Mouse (Mus musculus) layer of hippocampus, adult 9-11 months (tissue): ENCODE data around the gene Tas2r126.
"Not testable (repeated sequence)": the region's sequence is repeated elsewhere in the genome, so short reads cannot be mapped to it uniquely, and the experiment has no call there.

Source experiments
- DNase-seq: peaks from one replicate; pipeline ENCODE4 v3.0.0; 2022

The Tas2r126 gene

DNA sequence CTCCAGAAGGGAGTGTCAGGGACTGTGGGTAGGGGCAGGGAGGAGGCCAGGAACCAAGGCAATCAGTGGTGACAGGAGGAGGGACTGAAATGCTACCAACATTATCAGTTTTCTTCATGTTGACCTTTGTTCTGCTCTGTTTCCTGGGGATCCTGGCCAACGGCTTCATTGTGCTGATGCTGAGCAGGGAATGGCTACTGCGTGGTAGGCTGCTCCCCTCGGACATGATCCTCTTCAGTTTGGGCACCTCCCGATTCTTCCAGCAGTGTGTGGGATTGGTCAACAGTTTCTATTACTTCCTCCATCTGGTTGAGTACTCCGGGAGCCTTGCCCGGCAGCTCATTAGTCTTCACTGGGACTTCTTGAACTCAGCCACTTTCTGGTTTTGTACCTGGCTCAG is at the start of gene Tas2r126:
TSS of gene Tas2r126 (plus strand) at position 90 of the 400 bp plus-strand sequence.
- DNase-seq = no peak

DNA sequence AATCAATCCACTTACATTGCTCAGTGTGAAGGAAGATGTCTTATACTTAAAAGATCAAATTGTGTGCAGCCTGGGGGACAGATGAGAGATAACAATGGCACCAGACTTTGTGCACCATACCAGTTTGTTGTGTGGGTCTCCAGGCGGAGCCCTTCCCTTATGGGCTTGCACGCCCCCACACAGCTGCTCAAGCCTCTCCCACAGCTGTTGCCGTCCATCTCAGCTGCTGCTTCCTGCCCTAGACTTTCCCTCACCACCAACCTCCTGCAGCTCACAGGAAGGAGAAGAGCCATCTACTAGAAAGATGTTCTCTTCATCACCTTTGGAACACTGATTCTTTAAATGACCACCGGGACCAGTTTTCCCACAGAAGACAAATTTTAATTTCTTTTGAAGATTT is 48.7 kb upstream of the Tas2r126 start:
- no peak for DNase-seq

DNA sequence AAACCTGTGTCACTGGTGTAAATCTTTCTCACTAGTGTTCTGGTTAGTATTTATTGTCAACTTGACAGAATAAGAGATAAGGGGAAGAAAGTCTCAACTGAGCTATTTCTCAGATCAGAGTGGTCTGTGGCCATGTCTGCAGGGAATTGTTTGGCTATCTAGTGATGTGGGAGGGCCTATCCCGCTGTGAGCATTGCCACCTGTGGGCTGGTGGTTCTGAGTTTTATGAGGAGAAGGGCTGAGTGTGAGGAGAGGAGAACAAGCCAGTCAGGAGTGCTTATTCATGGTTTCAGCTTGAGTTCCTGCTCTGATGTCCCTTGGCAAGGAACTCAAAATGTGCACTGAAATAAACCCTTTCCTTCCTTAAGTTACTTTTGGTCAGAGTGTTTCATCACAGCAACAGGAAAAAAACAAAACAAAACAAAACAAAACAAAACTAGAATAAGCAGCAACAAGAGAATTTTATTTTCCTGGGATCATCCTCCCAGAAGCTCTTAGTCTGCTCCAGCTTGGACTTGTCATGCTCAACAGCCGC is 42.5 kb upstream of the Tas2r126 start:
- no peak for DNase-seq

DNA sequence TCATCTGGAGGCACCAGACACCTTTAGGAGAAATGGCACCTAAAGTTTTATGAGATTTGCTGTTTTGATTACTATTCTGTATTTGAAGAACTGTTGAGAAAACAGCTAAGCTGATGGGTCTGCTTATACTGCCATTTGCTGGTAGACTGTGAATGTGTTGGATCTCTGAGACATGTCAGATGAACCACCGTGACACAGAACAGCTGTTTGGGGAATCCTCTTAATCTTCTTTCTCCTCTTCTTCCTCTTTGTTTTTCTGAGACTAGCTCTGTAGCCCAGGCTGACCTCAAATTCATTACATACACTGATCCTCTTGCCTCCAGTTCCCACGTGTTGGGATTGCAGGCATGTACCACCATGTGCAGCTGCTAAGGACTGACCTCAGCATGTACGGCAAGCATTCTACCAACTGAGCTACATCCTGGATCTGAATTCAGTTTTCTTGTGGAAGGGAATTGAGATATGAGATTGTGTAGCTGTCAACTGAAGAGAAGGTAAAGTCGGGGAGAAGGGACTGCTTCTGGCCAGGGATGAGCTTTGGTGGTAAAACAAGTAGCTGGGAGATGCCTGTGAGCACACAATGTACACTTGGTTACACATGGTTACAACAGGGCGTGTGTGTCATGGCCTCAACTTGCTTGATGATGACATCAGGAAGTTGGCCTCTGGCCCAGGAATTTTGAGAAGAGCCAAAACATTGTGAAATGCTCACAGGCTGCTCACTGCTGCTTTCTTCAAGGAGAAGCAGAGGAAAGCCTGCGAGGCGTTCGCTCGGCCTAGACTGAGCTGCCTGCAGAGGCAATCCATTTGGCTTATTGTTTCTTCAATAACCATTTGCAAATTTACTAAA is 38.1 kb upstream of the Tas2r126 start:
- peak; percentile 63 for DNase-seq

DNA sequence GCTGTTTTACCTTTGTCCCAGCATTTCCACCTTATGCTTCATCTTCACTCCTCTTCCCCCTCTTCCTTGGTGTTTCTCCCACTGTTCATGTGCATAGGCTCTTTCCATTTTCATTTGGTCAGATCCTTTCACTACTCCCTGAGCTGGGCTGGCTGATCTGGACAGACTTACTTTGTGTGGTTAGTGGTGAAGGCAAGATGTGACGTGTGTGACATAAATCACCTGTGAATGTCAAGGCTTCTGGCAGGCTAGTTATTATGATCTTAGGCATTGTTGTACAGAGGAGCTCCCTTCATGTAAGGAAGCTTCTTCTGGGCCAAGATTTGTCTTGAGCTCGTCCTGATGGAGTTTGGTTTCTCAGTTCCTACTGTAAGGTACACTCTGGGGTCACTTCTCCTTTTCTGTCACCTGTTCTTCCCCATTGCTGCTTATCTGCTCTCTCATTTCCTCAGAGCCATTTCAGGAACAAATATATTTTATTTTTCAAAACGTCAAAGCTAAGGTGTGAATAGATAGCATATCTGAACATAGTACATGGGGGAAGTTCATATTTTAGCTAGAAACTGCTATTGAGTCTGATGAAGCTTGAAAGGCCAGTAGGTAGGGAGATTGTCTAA is 37.2 kb upstream of the Tas2r126 start:
- no peak for DNase-seq

DNA sequence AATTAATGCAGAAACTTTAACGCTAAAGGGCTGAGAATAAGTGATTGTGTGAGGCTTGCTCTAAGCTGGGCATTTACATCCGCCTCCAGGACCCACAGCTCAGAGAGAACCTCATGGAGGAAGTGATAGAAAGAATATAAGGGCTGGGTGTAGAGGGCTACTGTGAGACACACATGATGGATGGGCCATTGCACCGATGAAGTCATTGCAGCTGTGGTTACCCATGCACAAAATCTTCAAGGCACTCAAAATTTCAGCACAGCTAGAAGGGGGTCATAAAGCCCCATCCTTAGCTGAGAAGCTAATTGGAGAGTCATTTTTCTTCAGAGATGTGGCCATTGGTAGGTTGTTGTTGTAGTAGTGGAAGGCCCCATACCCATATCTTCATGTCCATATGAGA is 36.0 kb upstream of the Tas2r126 start:
- no peak for DNase-seq

DNA sequence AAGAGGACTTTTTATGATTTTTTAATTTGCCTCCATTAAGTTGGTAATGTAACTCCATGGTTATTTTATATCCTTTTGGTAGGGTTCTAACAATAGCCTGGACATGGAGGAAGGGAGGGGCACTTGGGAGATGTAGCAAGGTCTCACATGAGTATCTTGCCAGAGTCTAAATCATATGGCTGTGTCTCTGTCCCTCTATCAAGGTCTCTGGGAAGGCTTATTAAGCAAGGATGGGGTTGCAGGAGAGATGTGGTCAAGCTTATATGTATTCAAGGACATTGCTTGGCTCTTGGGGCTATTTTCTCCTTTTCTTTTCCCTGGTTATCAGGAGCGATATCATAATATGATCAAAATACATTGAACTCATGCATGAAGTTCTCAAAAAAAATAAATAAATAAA is 35.3 kb upstream of the Tas2r126 start:
- DNase-seq = no peak

DNA sequence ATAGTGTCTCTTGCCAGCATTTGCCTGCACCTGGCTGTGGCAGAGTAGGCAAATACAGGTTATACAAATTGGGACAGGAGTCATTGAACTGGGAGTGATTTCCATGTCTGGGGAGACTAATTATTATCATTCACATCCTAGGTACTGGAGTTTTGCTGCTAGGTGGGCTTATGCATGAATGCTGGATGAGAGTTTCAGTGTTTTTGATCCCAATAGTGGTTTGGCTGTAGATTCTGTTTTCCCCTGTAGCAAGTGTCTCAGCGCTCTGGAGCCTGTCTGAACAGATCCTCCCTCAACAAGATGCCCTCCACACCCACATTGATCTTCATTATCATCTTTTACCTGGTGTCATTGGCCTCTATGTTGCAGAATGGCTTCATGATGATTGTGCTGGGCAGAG is 34.4 kb upstream of the Tas2r126 start, which contains the start of gene Tas2r143:
TSS of gene Tas2r143 (plus strand) at position 301 of the 400 bp plus-strand sequence.
- no peak for DNase-seq

DNA sequence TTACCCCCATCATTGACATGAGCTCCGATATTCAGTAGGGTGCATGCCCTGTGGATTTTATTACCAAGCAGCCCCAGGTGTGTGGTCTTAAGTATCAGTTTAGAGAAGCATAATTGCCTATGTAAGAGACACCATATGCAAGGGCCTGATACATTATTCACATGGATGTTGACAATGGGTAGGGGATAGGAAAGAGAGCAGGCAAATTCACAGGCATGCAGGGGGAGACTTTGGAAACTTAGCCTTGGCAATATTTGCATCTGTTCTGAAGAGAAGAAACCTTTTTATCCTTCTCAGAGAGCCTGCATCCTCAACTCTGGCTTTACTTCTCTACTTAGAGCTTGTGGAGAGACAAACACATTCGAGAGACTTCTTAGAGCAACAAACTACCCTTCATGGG is 29.2 kb upstream of the Tas2r126 start, which contains the start of gene Tas2r135:
TSS of gene Tas2r135 (plus strand) at position 301 of the 400 bp plus-strand sequence.
- no peak for DNase-seq

DNA sequence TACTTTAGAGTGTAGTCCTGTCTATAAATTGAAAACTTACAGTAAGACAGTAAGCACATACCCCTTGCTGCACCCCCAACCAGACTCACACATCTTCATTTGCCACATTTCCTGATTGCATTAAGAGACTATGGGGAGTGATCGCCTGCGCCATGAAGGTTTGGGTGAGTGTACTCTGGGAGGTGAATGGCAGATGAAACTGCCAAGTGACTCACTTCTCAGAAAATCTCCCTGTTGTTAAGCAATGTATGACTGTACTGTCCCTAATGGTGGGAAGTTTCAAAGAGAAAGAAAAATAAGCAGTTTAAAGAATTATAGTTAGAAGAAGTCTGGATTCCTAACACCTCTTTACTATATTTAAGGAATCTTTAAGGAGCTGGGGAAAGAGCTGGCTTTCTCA is 14.9 kb upstream of the Tas2r126 start:
- no peak for DNase-seq

DNA sequence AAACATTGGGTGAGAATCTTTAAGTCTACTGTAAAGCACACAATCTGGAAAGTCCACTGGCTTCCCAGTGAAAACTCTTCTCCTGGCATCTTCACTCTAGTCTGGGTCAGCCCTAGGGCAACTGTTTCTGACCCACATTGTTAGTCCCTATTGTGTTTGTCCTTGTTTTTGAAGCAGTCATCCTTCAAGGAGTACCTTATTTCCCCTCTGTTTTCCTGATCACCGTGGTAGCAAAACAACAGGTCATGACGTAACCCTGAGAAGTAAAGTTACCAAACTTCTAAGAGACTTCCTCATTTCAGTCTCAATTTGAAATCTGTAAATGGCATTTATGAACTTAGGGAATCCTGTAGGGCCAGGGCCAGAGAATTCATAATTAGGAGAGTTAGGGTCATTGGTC is 12.9 kb upstream of the Tas2r126 start:
- no peak for DNase-seq

DNA sequence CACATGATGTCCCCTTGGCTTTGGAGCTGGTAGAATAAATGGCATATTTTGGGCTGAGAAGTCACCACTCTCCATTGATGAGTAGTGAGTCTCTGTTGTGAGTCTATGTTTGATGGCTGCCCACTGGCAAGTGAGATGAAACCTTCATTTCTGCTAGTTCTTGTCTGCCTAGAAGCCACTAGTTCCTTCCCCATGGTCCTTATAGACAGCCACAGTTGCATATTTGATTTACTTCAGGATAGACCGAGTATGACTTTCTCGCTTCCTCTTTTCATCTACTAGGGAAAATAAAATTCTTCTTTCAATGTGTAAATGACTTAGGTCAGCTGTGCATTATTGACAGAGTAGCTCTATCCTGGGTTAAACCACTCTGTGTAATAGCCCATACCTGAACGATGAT is 9.9 kb upstream of the Tas2r126 start:
- DNase-seq = no peak

DNA sequence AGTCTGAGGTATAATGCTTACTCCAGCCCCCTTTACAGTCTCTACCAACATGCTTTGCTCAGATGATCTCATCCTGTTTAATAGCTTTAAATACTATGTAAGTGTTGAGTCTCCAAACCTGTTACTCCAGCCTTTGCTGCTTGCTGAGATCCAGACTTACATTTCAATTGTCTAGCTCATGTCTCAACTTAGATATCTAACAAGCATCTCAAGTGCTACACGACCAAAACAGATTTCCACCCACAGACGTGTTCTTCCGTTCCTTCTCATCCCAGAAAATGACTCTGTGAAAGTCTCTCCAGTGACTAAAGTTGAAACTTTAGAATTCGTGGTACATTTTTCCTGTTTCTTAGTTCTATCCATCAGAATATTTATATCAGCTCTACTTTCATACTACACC is 8.0 kb upstream of the Tas2r126 start:
- DNase-seq = no peak

DNA sequence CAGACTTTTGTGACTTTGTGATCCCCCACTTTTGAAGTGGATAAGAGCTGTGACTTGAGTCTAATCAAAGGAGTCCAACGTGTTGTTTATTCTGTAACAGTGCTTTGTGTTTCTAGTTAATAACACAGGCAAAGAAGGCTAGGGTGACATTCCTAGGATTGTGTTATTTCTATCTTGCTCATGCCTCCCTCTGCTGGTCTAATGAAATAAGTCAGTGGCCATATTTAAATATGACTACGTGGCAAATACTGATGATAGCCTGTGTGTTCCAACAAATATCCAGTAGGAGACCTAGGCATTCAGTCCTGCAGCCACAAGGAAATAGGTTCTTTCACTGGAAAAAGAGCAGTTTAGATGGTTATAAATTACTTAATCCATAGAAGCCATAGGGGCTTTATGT is 781 bp upstream of the Tas2r126 start:
- no peak for DNase-seq

DNA sequence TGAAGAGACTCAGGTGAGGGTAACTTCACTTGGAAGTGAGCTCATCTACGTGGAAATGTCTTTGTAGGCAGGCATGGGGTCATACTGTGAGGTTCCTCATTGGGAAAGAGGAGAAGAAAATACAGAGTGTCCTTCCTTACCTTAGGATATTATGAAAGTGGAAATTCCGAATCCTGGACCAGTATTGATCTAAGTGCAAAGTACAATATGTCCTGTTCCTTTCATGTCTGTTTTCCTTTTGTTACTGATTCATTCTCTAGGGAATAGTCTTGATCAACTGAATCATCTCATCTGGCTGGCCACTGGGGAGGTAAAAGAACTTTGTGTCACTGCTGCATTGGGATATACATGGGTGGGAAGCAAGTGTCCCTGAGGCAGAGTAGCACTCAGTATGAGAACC is 1.2 kb downstream of the Tas2r126 start:
- DNase-seq = no peak

DNA sequence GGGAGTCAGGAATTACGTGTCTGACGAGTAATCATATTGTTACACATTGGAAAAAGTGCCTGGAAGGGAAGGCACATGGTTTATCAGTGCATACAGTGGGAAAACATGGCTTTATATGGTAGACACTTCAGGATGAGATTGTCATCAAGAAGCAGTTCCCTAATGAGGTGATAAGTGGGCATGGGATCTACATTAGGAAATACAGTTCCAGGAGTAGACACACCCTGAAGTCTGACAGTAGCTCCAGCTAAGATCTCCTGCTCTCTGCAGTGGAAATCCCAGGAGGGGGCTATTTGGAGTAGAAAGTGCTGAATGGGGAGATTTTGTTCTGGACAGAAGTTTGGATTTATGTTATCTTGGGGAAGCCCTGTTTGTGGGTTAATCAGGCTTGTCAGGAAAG is 7.1 kb downstream of the Tas2r126 start:
- no peak for DNase-seq

DNA sequence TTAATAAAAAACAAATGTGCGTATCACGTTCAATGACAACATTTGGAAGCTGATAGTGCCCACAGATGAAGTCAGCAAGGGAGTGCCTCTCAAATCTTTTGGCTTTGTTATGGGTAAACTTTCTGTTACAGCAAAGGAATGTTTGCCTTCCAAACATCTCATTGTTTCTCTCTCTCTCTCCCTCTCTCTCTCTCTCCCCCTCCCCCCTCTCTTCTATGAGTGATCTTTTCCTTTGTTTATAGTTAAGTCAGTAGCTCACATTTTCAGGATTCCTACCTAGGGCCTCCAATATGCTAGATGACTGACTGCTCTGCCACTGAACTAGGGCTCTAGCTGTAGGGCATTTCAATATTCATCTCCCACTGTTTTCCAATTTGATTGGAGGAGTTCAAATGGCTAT is 10.2 kb downstream of the Tas2r126 start:
- no peak for DNase-seq

DNA sequence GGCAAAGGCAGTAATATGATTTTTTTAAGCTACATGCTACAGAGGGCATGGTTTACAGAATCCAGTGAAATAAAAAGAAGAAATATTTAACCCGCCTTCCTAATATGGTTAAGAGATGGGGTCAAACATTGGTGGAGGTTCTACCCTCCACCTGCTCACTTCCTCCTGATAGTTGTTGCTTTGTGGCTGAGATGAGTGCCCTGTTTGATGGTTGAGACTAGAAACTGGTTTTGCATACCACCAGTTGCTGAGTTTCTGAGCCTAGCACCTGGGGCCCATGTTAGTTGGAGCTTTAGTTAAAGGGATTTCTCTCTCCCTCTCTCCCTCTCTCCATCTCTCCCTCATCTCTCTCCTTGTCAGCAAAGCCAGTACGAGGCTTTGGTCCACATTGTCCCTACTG is 13.0 kb downstream of the Tas2r126 start:
- DNase-seq = no peak

DNA sequence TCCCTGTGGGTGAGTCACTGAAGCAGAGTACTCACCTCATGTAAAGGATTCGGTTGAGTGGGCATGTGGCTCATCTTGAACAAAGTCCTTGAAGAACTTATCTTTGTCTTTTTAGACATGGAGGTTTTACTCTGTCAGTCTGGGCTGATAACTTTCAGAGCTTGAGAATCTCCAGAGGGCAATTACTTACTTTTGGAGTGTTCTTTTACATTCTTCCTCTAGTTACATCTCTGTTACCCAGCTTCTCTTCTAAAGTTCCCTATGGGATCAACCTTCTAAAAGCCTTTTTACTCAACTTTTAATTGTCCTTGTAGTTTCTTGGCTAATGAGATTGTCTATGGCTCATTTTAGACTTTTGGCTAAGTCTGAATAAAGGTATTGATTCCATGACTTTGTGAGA is 30.8 kb downstream of the Tas2r126 start, which contains the start of gene Olfr458:
TSS of gene Olfr458 (minus strand) at position 101 of the 400 bp plus-strand sequence.
- DNase-seq = no peak

DNA sequence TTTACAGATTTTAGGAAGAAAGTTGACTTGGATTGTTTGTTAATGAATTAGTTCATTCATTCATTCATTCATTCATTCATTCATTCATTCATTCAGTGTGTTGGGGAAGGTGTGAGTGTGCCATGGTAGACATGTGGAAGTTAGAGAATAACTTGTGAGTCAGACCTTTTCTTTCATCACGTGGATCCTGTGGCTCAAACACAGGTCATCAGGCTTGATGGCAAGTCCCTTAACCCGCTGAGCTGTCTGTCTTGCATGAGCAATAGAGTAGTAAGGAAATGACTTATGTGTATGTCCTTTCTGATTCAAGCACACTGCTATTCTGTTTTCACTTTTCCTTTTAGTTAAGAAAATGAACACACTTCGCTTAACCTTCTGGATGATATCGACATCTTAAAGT is 36.2 kb downstream of the Tas2r126 start:
- DNase-seq = no peak

DNA sequence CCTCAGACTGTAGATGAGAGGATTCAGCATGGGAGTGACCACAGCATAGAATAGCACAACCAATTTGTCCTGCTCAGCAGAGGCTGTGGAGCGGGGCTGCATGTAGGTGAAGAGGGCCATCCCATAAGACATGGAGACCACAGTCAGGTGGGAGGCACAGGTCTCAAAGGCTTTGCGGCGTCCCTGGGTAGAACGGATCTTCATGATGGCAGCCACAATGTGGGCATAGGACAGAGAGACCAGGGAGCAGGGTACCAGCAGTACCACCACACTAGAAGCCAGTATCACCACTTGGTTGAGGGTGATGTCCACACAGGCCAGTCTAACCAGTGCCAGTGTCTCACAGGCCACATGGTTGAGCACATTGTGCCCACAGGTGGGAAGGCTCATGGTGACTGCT is 37.0 kb downstream of the Tas2r126 start:
- not testable (repeated sequence) for DNase-seq

DNA sequence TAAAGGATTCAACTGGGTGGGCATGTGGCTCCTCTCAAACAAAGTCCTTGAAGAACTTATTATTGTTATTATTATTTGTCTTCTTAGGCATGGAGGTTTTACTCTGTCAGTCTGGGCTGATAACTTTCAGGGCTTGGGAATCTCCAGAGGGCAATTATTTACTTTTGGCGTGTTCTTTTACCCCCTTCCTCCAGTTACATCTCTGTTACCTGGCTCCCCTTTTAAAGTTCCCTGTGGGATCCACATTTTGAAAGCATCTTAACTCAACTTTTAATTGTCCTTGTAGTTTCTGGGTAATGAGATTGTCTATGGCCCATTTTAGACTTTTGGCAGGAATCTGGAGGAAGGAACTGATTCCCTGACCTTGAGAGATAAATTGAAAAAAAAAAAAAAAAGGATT is 41.9 kb downstream of the Tas2r126 start, which contains the start of gene Olfr457:
TSS of gene Olfr457 (minus strand) at position 101 of the 400 bp plus-strand sequence.
- DNase-seq = no peak

DNA sequence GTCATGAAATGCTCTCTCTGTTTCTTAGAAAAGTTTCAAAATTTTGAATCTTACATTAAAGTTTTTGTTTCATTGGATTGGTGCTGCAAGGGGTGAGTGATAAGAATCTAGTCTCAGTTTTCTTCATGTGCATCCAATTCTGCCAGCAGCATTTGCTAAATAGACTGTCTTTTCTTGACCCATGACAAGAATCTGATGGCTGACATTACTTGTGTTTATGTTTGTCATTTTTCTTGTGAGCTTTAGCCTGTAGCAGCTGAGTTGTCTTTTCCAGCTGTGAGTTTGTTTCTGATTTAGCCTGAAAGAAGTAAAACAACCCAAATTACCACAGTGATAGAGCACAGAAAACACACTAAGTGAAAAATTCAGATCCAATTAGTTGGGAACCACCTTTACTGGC is 50.3 kb downstream of the Tas2r126 start:
- DNase-seq = no peak
